Mouse (Mus musculus) liver, embryonic 13.5 days (tissue): ENCODE results near the gene Mcm5. TPM values are rescaled to one million over a fixed set of nuclear protein-coding genes. Genes with fewer than 3 reads are reported as not detected.
A peak's percentile ranks its signal among the peaks of the same experiment; 100 is the strongest.

Experiments used
- ATAC-seq: fragments of 200-750 bp; cut with Nextera tagmentation; 2 replicates; pipeline ENCODE4 v1.8.0; 2017; ENCODE audit warnings: low read depth, mild to moderate bottlenecking, moderate number of reproducible peaks, moderate library complexity
- DNase-seq: peaks from one replicate; pipeline ENCODE4 v3.0.0; 2022
- H3K27ac ChIP-seq: fragments of 300-500 bp; sonication (generic); 2 replicates; pipeline ENCODE4 v1.5.1; 2015; ENCODE audit warnings: moderate library complexity, mild to moderate bottlenecking, inconsistent platforms
- H3K27me3 ChIP-seq: fragments of 300-500 bp; sonication (generic); 2 replicates; pipeline ENCODE4 v1.6.1; 2015; ENCODE audit warnings: mild to moderate bottlenecking, inconsistent platforms
- H3K36me3 ChIP-seq: fragments of 300-500 bp; sonication (generic); 2 replicates; pipeline ENCODE4 v1.6.1; 2015; ENCODE audit warnings: mild to moderate bottlenecking, inconsistent platforms
- H3K4me1 ChIP-seq: fragments of 300-500 bp; sonication (generic); replicated peaks from 2 replicates; pipeline ENCODE4 v1.6.1; 2015; ENCODE audit warnings: inconsistent platforms
- H3K4me2 ChIP-seq: fragments of 300-500 bp; sonication (generic); 2 replicates; pipeline ENCODE4 v1.6.1; 2015; ENCODE audit warnings: inconsistent platforms, mild to moderate bottlenecking, moderate library complexity
- H3K4me3 ChIP-seq: fragments of 300-500 bp; sonication (generic); replicated peaks from 2 replicates; pipeline ENCODE4 v1.5.1; 2015; ENCODE audit warnings: mild to moderate bottlenecking, inconsistent platforms
- H3K9ac ChIP-seq: fragments of 300-500 bp; sonication (generic); 2 replicates; pipeline ENCODE4 v1.6.1; 2015; ENCODE audit warnings: mild to moderate bottlenecking, inconsistent platforms
- H3K9me3 ChIP-seq: fragments of 300-500 bp; sonication (generic); replicated peaks from 2 replicates; pipeline ENCODE4 v1.6.1; 2016; ENCODE audit warnings: inconsistent platforms
- WGBS: fragments of 180-500 bp; shearing (Covaris S2); methylation state at CpG from one replicate; pipeline ENCODE4 v1.1.7; 2015; ENCODE audit not compliant: insufficient replicate concordance; 5-methylcytosine and 5-hydroxymethylcytosine counted together
- polyA plus RNA-seq: library from polyadenylated mRNA; unstranded; fragments of >200 nt; fragmentation: Nextera tagmentation; extraction: Ambion mirVana; gene quantifications from 2 replicates; pipeline ENCODE4 v1.2.1, GENCODE M21; 2015

Gene Mcm5
- polyA plus RNA-seq, 1 experiment from 2014 or later, result 207 TPM

- Histone ChIP-seq H3K4me1 (peaks cover 5% of the 10 kb centered on the region), H3K36me3 (no peaks in the 10 kb centered on the region), H3K9ac (no peak overlapping the region), H3K27ac (no peak overlapping the region), H3K9me3 (no peaks in the 10 kb centered on the region), H3K4me3 (no peak overlapping the region), H3K4me2 (no peak overlapping the region), H3K27me3 (0 out of 2 replicates have a peak, but pooled peaks cover 3% of the 10 kb centered on the region)
- WGBS, result 40% methylated on average over 8 of the region's 8 CpGs
- DNase-seq, result no peak
- no peak for ATAC-seq
Observed at GRCm38 (mm10) chr8:75103376-75103878, 5.9 kb upstream of the Mcm5 start.

DNA sequence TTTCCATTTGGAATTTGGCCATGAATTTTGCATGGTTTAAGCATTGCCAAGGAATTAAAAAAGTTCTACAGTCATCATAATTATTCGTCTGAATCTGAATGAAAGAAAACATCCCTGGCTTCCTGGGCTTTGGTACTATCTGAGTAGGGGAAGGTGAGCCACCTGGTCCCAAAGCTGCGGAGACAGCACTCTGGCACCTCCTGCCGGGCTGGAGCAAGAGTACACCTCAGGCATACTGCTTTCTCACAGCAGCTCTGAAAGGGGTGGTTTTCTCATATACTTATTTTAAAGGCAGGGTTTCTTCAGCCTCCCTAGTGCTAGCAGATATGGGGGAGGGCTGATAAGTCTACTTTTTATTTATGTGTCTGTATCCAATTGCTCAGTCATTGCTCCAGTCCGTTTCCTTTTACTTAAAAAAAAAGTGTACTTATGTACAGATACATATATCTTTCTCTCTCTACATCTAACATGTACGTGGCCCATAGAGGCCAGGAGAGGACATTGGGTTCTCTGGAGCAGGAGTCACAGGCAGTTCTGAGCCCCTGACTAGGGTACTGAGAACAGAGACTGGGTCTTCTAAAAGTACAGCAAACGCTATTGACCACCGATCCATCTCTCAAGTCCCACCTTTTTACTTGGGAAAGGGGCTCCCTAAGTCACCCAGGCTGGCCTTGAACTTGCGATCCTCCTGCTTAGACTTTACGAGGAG is 688 bp upstream of the Mcm5 start:
- DNase-seq (peak; percentile 79), ATAC-seq (peak; percentile 70)
- peaks cover 44% of the 10 kb centered on the region for H3K4me1 ChIP-seq

DNA sequence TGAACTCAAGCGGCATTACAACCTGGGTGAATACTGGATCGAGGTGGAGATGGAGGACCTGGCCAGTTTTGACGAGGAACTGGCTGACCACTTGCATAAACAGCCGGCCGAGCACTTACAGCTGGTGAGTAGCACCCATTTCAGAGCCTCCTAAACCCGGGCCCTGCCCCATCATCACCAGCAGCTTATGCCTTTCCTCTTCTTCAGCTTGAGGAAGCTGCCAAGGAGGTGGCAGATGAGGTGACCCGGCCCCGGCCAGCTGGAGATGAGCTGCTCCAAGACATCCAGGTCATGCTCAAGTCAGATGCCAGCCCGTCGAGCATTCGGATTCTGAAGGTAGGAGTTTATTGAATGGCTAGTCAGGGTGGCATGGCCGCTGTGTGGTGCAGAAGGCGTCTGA is 724 bp downstream of the Mcm5 start:
- no peaks in the 10 kb centered on the region for H3K9me3 ChIP-seq
- H3K9ac ChIP-seq, result peak overlapping the region; percentile 95
- peak overlapping the region; percentile 83 for H3K4me2 ChIP-seq
- peaks cover 50% of the 10 kb centered on the region for H3K4me1 ChIP-seq
- no peak for DNase-seq
- H3K36me3 ChIP-seq, result peaks cover 53% of the 10 kb centered on the region
- 6% methylated on average over 13 of the region's 13 CpGs for WGBS
- H3K27ac ChIP-seq, result peak overlapping the region; percentile 70
- peak overlapping the region; percentile 95 for H3K4me3 ChIP-seq
- H3K27me3 ChIP-seq, result 0 out of 2 replicates have a peak, but pooled peaks cover 2% of the 10 kb centered on the region
- no peak for ATAC-seq

More for the DNA sequence above, 688 bp upstream of the Mcm5 start:
- 0 out of 2 replicates have a peak, but pooled peaks cover 3% of the 10 kb centered on the region for H3K27me3 ChIP-seq
- H3K27ac ChIP-seq, result peak overlapping the region; percentile 80
- H3K36me3 ChIP-seq, result peaks cover 38% of the 10 kb centered on the region
- no peaks in the 10 kb centered on the region for H3K9me3 ChIP-seq
- H3K4me2 ChIP-seq, result peak overlapping the region; percentile 70
- H3K9ac ChIP-seq, result peak overlapping the region; percentile 82
- WGBS, result under 1% methylated on average over 9 of the region's 9 CpGs
- H3K4me3 ChIP-seq, result peak overlapping the region; percentile 95

DNA sequence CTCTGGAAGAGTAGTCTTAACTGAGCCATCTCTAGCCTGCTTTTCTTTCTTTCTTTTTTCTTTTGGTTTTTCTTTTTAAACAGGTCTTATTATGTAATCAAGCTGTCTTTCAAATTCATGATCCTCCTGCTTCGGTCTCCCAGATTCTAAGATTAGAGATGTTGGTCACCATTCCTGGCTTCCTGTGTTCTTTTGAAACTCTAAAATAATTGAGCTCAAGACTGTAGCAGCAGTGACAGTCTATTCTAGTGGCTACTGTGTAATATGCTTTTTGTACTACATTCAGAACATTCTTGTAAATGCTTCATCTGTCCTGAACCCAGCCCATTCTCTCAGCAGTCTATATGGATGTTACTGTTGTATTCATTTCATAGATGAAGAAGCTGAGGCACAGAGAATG is 9.1 kb downstream of the Mcm5 start:
- no peak overlapping the region for H3K4me3 ChIP-seq
- H3K27me3 ChIP-seq, result no peaks in the 10 kb centered on the region
- H3K27ac ChIP-seq, result no peak overlapping the region
- H3K4me2 ChIP-seq, result no peak overlapping the region
- H3K9ac ChIP-seq, result no peak overlapping the region
- peaks cover 10% of the 10 kb centered on the region for H3K4me1 ChIP-seq
- no peaks in the 10 kb centered on the region for H3K9me3 ChIP-seq
- 91% methylated on average over 1 of the region's 1 CpGs for WGBS
- peaks cover 100% of the 10 kb centered on the region for H3K36me3 ChIP-seq
- ATAC-seq (no peak), DNase-seq (no peak)

- no peaks in the 10 kb centered on the region for H3K27me3 ChIP-seq
- H3K9ac ChIP-seq, result no peak overlapping the region
- DNase-seq (no peak), ATAC-seq (no peak)
- H3K4me3 ChIP-seq, result no peak overlapping the region
- 87% methylated on average over 2 of the region's 2 CpGs for WGBS
- peaks cover 100% of the 10 kb centered on the region for H3K36me3 ChIP-seq
- H3K4me2 ChIP-seq, result no peak overlapping the region
- no peak overlapping the region for H3K27ac ChIP-seq
- H3K9me3 ChIP-seq, result no peaks in the 10 kb centered on the region
- H3K4me1 ChIP-seq, result peaks cover 3% of the 10 kb centered on the region; the same call in 1 of the 2 replicates
Observed at GRCm38 (mm10) chr8:75119287-75119686, 9.9 kb downstream of the Mcm5 start.

GRCm38 (mm10) chr8:75119747-75120146 is 10.4 kb downstream of the Mcm5 start:
- 88% methylated on average over 2 of the region's 2 CpGs for WGBS
- no peak for ATAC-seq
- Histone ChIP-seq H3K9me3 (no peaks in the 10 kb centered on the region), H3K36me3 (peaks cover 100% of the 10 kb centered on the region), H3K4me2 (no peak overlapping the region), H3K4me1 (peaks cover 3% of the 10 kb centered on the region; the same call in 1 of the 2 replicates), H3K4me3 (no peak overlapping the region), H3K27me3 (no peaks in the 10 kb centered on the region), H3K9ac (no peak overlapping the region), H3K27ac (no peak overlapping the region)
- no peak for DNase-seq

GRCm38 (mm10) chr8:75127406-75127805 is 18.0 kb downstream of the Mcm5 start:
- no peak overlapping the region for H3K9ac ChIP-seq
- no peaks in the 10 kb centered on the region for H3K27me3 ChIP-seq
- DNase-seq (no peak), ATAC-seq (no peak)
- H3K4me1 ChIP-seq, result no peaks in the 10 kb centered on the region
- H3K27ac ChIP-seq, result no peak overlapping the region
- H3K4me3 ChIP-seq, result no peak overlapping the region
- peaks cover 96% of the 10 kb centered on the region for H3K36me3 ChIP-seq
- no peaks in the 10 kb centered on the region for H3K9me3 ChIP-seq
- 92% methylated on average over 1 of the region's 1 CpGs for WGBS
- H3K4me2 ChIP-seq, result no peak overlapping the region

DNA sequence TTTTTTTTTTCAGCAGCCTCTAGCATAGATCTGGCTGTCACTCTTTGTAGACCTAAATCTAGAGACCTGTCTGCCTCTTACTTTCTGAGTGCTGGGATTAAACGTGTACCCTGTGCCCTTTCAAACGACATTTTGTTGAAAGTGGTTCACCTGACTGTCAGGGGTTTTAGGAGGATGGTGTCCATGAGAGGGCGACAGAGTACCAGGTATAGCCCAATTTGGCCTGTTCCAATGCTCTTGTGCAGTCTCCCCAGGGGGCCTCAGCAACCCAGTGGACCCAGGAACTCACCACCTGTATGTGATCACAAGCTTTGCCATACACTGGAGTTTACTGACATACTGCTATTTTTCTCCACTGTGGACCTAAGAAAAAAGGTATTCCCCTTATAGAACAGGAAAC is 23.1 kb downstream of the Mcm5 start:
- Histone ChIP-seq H3K27ac (no peak overlapping the region), H3K27me3 (no peaks in the 10 kb centered on the region), H3K9me3 (no peaks in the 10 kb centered on the region), H3K4me1 (peaks cover 33% of the 10 kb centered on the region), H3K4me3 (no peak overlapping the region), H3K9ac (no peak overlapping the region), H3K36me3 (peaks cover 48% of the 10 kb centered on the region), H3K4me2 (no peak overlapping the region)
- DNase-seq (no peak), ATAC-seq (no peak)
- 19% methylated on average over 3 of the region's 3 CpGs for WGBS

DNA sequence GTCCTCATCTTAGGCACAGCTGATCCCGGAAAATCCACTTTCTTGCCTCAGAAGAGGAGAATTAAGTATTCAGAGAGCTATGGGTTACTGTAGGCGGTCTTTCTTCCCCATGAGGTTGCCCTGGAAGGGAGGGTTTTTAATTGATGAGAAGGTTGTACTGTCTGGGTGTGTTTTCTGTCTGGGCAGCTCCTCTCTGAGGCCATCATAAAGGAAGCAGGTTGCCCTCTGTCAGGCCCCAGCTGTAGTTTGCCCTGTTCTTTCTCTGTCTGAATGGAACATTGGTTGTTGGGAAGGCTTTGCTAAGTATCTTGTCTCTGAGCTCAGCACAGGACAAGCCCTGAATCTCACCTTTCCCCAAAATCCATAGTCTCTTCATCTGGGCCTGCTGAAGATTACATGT is 24.0 kb downstream of the Mcm5 start:
- peaks cover 39% of the 10 kb centered on the region for H3K36me3 ChIP-seq
- no peak overlapping the region for H3K27ac ChIP-seq
- 81% methylated on average over 2 of the region's 2 CpGs for WGBS
- H3K9ac ChIP-seq, result no peak overlapping the region
- DNase-seq (no peak), ATAC-seq (no peak)
- no peaks in the 10 kb centered on the region for H3K27me3 ChIP-seq
- H3K9me3 ChIP-seq, result no peaks in the 10 kb centered on the region
- H3K4me3 ChIP-seq, result no peak overlapping the region
- H3K4me1 ChIP-seq, result peaks cover 33% of the 10 kb centered on the region
- no peak overlapping the region for H3K4me2 ChIP-seq

DNA sequence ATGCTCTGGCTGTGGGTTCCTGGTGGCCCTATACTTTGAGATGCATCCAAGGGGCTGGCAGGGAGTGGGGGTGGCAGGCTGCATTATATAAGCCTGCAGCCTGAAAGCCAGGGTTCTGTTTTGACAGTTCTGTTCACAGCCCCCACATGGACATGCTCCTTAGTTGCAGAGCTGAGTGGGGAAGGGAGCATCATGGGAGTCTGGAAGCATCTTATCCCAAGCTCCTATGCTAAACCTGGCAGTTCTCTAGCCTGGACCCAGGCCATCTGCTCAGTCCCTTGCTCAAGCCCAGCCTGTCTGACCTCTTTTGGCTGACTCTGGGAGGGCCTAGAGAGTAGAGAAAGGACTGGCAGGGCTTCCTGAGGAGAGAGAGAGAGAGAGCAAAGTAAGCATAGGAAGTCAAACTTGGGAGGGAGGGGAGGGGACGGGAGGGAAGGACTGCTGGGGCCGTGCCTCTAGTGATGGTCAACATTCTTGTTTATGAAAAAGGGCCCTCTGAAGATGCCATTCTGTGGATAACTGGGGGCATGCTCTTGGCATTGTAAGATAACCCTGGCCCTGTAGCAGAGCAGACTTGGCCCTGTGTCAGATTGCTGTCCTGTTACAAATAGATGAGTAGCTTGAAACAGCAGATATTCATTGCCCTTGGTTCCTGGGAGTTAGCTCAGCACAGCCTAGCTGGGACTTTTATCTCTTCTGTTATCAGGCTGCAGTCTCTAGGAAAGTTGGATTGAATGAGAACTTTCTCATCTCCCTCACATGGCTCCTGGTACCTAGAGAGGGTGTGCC is 25.4 kb downstream of the Mcm5 start:
- 27% methylated on average over 2 of the region's 2 CpGs for WGBS
- no peak overlapping the region for H3K9ac ChIP-seq
- DNase-seq (no peak), ATAC-seq (peak; percentile 27)
- no peaks in the 10 kb centered on the region for H3K27me3 ChIP-seq
- no peak overlapping the region; the same call in 1 of the 2 replicates for H3K27ac ChIP-seq
- H3K4me1 ChIP-seq, result peaks cover 33% of the 10 kb centered on the region
- no peaks in the 10 kb centered on the region for H3K9me3 ChIP-seq
- no peak overlapping the region for H3K4me3 ChIP-seq
- H3K36me3 ChIP-seq, result peaks cover 25% of the 10 kb centered on the region
- H3K4me2 ChIP-seq, result no peak overlapping the region

DNA sequence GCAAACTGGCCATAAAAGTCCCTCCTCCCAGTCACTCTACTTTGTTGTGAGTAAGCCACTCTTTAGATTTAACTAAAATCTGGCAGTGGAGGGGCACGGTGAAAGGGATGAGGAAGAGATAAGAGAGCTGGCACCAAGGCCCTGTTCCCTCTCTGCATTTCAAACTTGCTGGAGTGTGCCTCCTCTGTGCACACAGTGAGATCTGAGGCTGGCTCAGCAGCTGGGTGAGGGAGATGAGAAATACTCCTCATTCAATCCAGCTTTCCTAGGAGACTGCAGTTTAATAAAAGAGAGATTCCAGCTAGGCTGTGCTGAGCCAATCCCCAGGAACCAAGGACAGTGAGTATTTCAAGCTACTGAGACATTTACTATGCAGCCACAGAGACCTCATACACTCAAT is 26.4 kb downstream of the Mcm5 start:
- Histone ChIP-seq H3K27me3 (no peaks in the 10 kb centered on the region), H3K27ac (no peak overlapping the region), H3K4me1 (peaks cover 33% of the 10 kb centered on the region), H3K9ac (no peak overlapping the region; the same call in 1 of the 2 replicates), H3K4me2 (no peak overlapping the region), H3K36me3 (peaks cover 15% of the 10 kb centered on the region), H3K4me3 (no peak overlapping the region), H3K9me3 (no peaks in the 10 kb centered on the region)
- ATAC-seq (no peak), DNase-seq (no peak)
- WGBS, result 0% methylated on average over 1 of the region's 1 CpGs
